Mouse (Mus musculus) limb, embryonic 10.5 days (tissue): Measurements from ENCODE around the gene Kcnj12. TPM values are rescaled to one million over a fixed set of nuclear protein-coding genes. Genes with fewer than 3 reads are reported as not detected.

Experiments
- DNase-seq: peaks from one replicate; pipeline ENCODE4 v3.0.0-alpha.2; 2017; ENCODE audit warnings: low spot score
- H3K27ac ChIP-seq: fragments of 300-500 bp; sonication (generic); 2 replicates; pipeline ENCODE4 v1.5.1; 2016; ENCODE audit warnings: mild to moderate bottlenecking
- H3K27me3 ChIP-seq: fragments of 300-500 bp; sonication (generic); 2 replicates; pipeline ENCODE4 v1.6.1; 2016; ENCODE audit warnings: low read depth, mild to moderate bottlenecking; ENCODE audit not compliant: poor library complexity, severe bottlenecking
- H3K36me3 ChIP-seq: fragments of 300-500 bp; sonication (generic); 2 replicates; pipeline ENCODE4 v1.6.1; 2016; ENCODE audit warnings: mild to moderate bottlenecking, moderate library complexity
- H3K4me1 ChIP-seq: fragments of 300-500 bp; sonication (generic); 2 replicates; pipeline ENCODE4 v1.6.1; 2016
- H3K4me3 ChIP-seq: fragments of 300-500 bp; sonication (generic); 2 replicates; pipeline ENCODE4 v1.5.1; 2016; ENCODE audit warnings: mild to moderate bottlenecking, moderate library complexity
- H3K9me3 ChIP-seq: fragments of 300-500 bp; sonication (generic); replicated peaks from 2 replicates; pipeline ENCODE4 v1.6.1; 2016; ENCODE audit warnings: mild to moderate bottlenecking
- WGBS: fragments of 180-500 bp; shearing (Covaris S2); methylation state at CpG from one replicate; pipeline ENCODE4 v1.1.7; 2016; 5-methylcytosine and 5-hydroxymethylcytosine counted together
- polyA plus RNA-seq: library from polyadenylated mRNA; unstranded; fragments of >200 nt; fragmentation: Nextera tagmentation; extraction: Ambion mirVana; gene quantifications from 2 replicates; pipeline ENCODE4 v1.2.1, GENCODE M21; 2016

Kcnj12 gene
- polyA plus RNA-seq, 1 experiment from 2014 or later, result 0.11 TPM

GRCm38 (mm10) chr11:61109707-61110106, 87.3 kb downstream of the Kcnj12 start:
- H3K9me3 ChIP-seq, result no peaks in the 10 kb centered on the region
- no peak overlapping the region for H3K27ac ChIP-seq
- H3K4me3 ChIP-seq, result no peak overlapping the region
- peaks cover 6% of the 10 kb centered on the region; the same call in 1 of the 2 replicates for H3K27me3 ChIP-seq
- DNase-seq, result no peak
- H3K36me3 ChIP-seq, result no peaks in the 10 kb centered on the region
- H3K4me1 ChIP-seq, result no peaks in the 10 kb centered on the region
- 89% methylated on average over 6 of the region's 6 CpGs for WGBS

GRCm38 (mm10) chr11:61110113-61110512, 87.7 kb downstream of the Kcnj12 start:
- DNase-seq, result no peak
- Histone ChIP-seq H3K27me3 (peaks cover 3% of the 10 kb centered on the region; the same call in 1 of the 2 replicates), H3K9me3 (no peaks in the 10 kb centered on the region), H3K36me3 (no peaks in the 10 kb centered on the region), H3K4me1 (no peaks in the 10 kb centered on the region), H3K27ac (no peak overlapping the region), H3K4me3 (no peak overlapping the region)
- WGBS, result 85% methylated on average over 10 of the region's 10 CpGs

- no peaks in the 10 kb centered on the region for H3K4me1 ChIP-seq
- H3K36me3 ChIP-seq, result no peaks in the 10 kb centered on the region
- H3K27ac ChIP-seq, result no peak overlapping the region
- WGBS, result 55% methylated on average over 1 of the region's 1 CpGs
- DNase-seq, result no peak
- no peak overlapping the region for H3K4me3 ChIP-seq
- H3K27me3 ChIP-seq, result no peaks in the 10 kb centered on the region
- no peaks in the 10 kb centered on the region for H3K9me3 ChIP-seq
Observed at GRCm38 (mm10) chr11:61110928-61111327, 88.6 kb downstream of the Kcnj12 start.

GRCm38 (mm10) chr11:61111472-61111871, 89.1 kb downstream of the Kcnj12 start:
- H3K4me1 ChIP-seq, result no peaks in the 10 kb centered on the region
- H3K36me3 ChIP-seq, result no peaks in the 10 kb centered on the region
- H3K4me3 ChIP-seq, result no peak overlapping the region
- 94% methylated on average over 4 of the region's 4 CpGs for WGBS
- H3K27ac ChIP-seq, result no peak overlapping the region
- DNase-seq, result no peak
- no peaks in the 10 kb centered on the region for H3K9me3 ChIP-seq
- H3K27me3 ChIP-seq, result no peaks in the 10 kb centered on the region

- Histone ChIP-seq H3K9me3 (no peaks in the 10 kb centered on the region), H3K4me3 (no peak overlapping the region), H3K27me3 (no peaks in the 10 kb centered on the region), H3K4me1 (no peaks in the 10 kb centered on the region), H3K36me3 (no peaks in the 10 kb centered on the region), H3K27ac (no peak overlapping the region)
- no peak for DNase-seq
- WGBS, result 78% methylated on average over 8 of the region's 8 CpGs
Observed at GRCm38 (mm10) chr11:61112323-61112995, 90.1 kb downstream of the Kcnj12 start.

GRCm38 (mm10) chr11:61116226-61116625, 93.9 kb downstream of the Kcnj12 start:
- no peak overlapping the region for H3K27ac ChIP-seq
- H3K9me3 ChIP-seq, result no peaks in the 10 kb centered on the region
- no peak for DNase-seq
- no peaks in the 10 kb centered on the region for H3K36me3 ChIP-seq
- no peak overlapping the region for H3K4me3 ChIP-seq
- H3K27me3 ChIP-seq, result no peaks in the 10 kb centered on the region
- 65% methylated on average over 8 of the region's 8 CpGs for WGBS
- no peaks in the 10 kb centered on the region for H3K4me1 ChIP-seq

GRCm38 (mm10) chr11:61119996-61120583, 97.7 kb downstream of the Kcnj12 start:
- H3K27ac ChIP-seq, result no peak overlapping the region
- H3K4me1 ChIP-seq, result no peaks in the 10 kb centered on the region
- H3K27me3 ChIP-seq, result no peaks in the 10 kb centered on the region
- H3K4me3 ChIP-seq, result no peak overlapping the region
- no peaks in the 10 kb centered on the region for H3K36me3 ChIP-seq
- H3K9me3 ChIP-seq, result no peaks in the 10 kb centered on the region
- WGBS, result 94% methylated on average over 3 of the region's 3 CpGs
- no peak for DNase-seq

Other genes starting within 250 kb of the Kcnj12 start
- gene Top3a, start 245.2 kb upstream of the Kcnj12 start, polyA plus RNA-seq, result 30.2 TPM in 2 replicates
- 8.2 and 9.3 TPM in 2 replicates for gene Smcr8, start 245.0 kb upstream of the Kcnj12 start, polyA plus RNA-seq
- gene Shmt1, start 210.8 kb upstream of the Kcnj12 start, polyA plus RNA-seq, result 106 and 124 TPM in 2 replicates
- gene Dhrs7b, start 191.9 kb upstream of the Kcnj12 start, polyA plus RNA-seq, result 26.5 and 29.6 TPM in 2 replicates
- gene Tmem11, start 143.3 kb upstream of the Kcnj12 start, polyA plus RNA-seq, result 75.9 and 78.4 TPM in 2 replicates
- 14.2 and 17.0 TPM in 2 replicates for gene Natd1, start 107.8 kb upstream of the Kcnj12 start, polyA plus RNA-seq
- gene Map2k3, start 90.5 kb upstream of the Kcnj12 start, polyA plus RNA-seq, result 78.3 and 93.3 TPM in 2 replicates
- 0.39 TPM in 2 replicates for gene Tnfrsf13b, start 104.2 kb downstream of the Kcnj12 start, polyA plus RNA-seq
- gene Usp22, start 152.5 kb downstream of the Kcnj12 start, polyA plus RNA-seq, result 139 and 168 TPM in 2 replicates
- gene Aldh3a1, start 185.0 kb downstream of the Kcnj12 start, polyA plus RNA-seq, result not detected in 2 replicates
- 12.7 and 15.1 TPM in 2 replicates for gene Aldh3a2, start 244.9 kb downstream of the Kcnj12 start, polyA plus RNA-seq